Mouse (Mus musculus) embryo, embryonic 10.5 days (tissue): ENCODE data around the gene Cenpx.
"Not testable (repeated sequence)": the region's sequence is repeated elsewhere in the genome, so short reads cannot be mapped to it uniquely, and the experiment has no call there.

Experiments
- DNase-seq: peaks from one replicate; pipeline ENCODE4 v3.0.0-alpha.2; 2015; ENCODE audit warnings: low spot score

The Cenpx gene

DNA sequence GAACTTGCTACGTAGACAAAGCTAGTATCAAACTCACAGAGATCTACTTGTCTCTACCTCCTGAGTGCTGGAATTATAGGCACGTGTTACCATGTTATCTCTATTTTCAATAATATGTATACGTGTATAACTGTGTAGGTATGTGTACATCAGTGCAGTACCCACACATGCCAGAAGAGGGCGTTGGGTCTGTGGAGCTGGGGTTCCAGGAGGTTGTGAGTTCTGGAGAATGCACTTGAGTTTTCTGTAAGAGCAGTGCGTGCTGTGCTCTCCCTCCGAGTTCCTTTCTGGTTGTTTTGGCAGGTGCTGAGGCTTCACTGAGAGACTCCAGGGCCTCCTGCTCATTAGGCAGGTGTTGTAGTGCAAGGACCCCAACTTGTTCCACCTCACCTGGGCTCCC lies 17.0 kb downstream of the Cenpx start:
- DNase-seq: no peak

GRCm38 (mm10) chr11:120695641-120696040 lies 17.9 kb downstream of the Cenpx start:
- DNase-seq: peak; percentile 72

DNA sequence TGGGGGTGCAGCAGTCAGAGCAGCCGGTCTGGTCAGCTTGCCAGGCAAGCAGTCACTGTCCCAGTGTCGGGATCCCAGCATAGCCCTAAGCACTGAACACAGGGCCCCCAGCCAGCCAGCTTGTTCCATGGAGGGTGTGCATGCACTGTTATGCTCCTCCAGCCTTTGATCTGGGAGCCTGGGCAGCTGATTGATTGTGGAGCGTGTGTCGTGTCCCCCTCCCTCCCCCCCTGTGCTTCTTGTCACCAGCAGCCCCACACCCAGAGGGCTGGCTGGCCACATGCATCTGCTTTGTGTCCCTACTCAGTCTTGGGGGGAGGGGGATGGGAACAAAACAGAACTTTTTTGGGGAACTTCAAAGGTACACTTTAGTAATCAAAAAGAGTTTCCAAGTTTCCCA lies 18.4 kb downstream of the Cenpx start:
- DNase-seq: peak; percentile 79

DNA sequence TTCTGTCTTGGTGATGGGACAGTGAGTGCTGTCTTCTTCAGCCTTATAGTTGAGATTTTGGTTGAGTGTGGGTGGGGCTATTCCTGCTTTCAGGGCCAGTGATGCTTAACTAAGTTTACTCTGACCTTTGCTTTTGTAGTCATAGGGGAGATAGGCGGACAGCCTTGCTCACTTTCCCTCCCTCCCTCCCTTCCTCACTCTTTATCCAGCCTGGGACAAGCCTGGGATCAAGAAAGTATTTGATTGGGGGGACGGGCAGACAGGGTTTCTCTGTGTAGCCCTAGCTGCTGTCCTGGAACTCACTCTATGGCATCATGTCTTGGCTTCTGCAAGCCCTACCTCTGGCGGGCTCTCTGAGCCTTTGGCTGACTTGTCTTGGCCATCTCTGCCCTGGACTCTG lies 20.1 kb downstream of the Cenpx start:
- no peak for DNase-seq

- no peak for DNase-seq
Observed at GRCm38 (mm10) chr11:120692471-120693011, 21.0 kb downstream of the Cenpx start.

DNA sequence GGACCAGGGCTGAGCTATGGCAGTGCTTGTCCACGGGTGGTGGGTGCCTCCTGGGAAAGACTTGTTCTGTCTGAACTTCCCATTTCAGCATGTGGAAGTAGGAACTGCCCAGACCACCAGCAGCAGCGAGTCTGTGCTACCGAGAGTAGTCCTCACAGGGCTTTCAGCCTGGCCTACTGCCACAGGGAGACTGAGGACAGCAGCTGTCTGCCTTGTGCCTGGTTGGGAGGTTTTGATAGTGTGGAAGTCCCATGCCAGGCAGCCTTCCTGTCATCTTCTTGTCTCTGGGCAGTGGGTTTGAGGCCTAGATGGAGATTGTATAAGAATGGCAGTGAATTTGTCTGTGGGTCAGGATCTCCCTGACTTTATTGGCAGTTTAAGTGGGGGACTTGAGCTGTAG lies 24.2 kb downstream of the Cenpx start:
- DNase-seq: no peak

- DNase-seq: no peak
Observed at GRCm38 (mm10) chr11:120686650-120687272, 26.8 kb downstream of the Cenpx start.

GRCm38 (mm10) chr11:120684660-120685059 lies 28.9 kb downstream of the Cenpx start:
- DNase-seq: no peak

DNA sequence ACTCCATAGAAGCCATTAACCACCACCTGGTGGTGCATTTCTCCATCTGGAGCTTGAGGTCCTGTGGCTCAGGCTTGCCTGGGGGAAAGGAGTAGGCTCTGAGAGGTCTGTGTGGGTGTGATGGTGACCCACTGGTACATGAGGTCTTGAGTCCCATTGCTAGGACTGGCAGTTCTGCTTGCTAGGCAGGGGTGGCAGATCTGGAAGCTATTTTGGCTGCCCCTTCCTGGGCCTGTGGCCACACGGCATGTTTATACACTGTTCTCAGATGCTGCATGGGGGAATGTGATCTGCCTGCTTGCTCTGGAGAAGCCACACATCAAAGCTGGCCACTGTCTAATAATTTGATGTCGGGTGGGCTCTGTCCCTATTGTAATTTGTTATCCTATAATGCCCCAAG lies 29.5 kb downstream of the Cenpx start:
- DNase-seq: no peak

DNA sequence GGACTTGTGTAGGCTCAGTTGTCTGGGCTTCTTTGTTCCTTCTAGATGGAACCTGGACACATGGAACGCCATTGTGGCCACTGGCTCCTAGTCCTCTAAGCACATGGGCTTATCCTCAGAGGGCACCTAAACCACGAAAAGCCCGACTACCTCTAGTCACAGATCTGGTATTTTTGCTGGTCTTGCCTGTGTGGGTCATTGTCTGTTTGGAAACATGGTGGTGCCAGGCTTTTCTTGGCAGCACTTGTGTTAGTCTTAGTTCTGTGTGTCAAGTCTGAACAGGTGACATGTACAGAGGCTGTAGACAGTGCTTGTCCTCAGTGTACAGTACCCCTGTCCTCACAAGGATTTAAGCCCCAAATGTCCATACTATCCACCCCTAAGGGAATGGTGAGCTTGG lies 30.0 kb downstream of the Cenpx start:
- no peak for DNase-seq

GRCm38 (mm10) chr11:120682683-120683082 lies 30.9 kb downstream of the Cenpx start:
- DNase-seq: no peak

GRCm38 (mm10) chr11:120679909-120680308 lies 33.6 kb downstream of the Cenpx start:
- no peak for DNase-seq

DNA sequence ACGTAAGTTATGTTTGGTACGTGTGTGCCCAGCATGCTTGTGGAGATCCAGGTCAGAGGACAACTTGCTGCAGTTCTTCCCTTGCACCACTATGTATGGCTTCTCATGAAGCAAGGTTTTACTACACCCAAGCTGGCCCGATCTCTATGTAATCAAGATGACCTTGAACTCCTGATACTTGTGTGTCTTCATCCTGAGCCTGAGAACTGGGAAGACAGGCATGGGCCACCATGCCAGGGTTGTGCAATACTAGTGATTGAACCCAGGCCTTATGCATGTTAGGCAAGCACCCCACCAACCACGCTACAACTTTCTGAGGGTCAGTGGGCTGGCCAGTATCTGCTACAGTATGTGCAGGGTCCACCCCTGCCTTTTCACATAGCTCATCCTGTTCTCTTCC lies 36.6 kb downstream of the Cenpx start:
- no peak for DNase-seq

DNA sequence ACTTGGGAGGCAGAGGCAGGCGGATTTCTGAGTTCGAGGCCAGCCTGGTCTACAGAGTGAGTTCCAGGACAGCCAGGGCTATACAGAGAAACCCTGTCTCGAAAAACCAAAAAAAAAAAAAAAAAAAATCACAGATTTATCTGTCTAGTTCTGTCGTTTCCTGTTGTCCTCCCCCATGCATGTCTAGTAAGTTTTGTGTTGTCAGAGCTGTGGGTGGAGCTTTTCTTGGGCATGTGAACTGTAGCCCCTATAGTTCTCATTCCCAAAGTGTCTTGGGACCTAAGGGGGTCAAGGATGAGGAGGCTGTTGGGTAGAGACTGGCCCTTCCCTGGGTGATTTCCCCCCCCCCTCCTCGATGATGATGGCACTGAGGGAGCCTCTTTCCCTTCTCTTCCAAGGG lies 37.7 kb downstream of the Cenpx start:
- DNase-seq: not testable (repeated sequence)

- no peak for DNase-seq
Observed at GRCm38 (mm10) chr11:120673594-120674122, 39.9 kb downstream of the Cenpx start.

DNA sequence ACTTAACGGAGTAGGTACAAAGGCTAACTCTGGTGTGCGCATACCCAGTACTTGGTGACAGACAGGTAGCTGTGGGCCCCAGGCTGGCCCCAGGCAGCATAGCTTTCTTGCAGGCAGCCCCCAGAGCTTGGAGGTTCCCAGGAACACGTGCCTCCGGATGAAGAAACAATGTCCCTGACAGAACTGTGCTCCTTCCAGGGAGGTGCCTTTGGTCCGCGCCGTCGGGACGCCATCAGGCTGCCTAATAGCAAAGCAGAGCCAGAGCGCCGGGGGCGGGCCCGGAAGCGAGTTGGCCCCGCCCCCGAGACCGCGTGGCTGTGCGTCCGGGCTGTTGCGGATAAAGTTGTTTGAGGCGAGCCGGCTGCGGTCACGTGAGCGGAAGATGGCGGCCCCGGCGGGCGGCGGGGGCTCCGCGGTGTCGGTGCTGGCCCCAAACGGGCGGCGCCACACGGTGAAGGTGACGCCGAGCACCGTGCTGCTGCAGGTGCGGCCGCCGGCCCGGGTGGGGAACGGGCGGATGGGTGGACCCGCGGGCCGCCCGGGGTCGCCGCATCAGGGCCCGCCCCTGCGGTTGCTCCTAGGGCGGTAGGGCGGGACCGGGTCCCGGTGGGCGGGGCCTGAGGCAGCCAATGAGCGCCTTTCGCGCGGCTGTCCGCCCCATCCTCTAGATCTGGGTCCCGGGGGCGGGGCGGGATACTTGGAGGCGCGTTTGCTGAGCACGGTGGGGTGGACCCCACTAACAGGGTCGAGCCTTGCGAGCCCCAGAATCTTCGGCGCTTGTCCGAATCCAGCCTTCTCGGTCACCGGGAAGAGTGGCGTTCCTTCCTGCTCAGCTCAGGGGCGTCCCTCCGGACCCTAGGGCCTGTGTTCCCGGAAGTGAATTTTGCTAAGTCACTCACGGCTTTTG lies 40.6 kb downstream of the Cenpx start, which contains the start of gene Aspscr1:
Aspscr1 (plus strand) TSS at position 287 of the 907 bp plus-strand sequence.
- peak; percentile 97 for DNase-seq

DNA sequence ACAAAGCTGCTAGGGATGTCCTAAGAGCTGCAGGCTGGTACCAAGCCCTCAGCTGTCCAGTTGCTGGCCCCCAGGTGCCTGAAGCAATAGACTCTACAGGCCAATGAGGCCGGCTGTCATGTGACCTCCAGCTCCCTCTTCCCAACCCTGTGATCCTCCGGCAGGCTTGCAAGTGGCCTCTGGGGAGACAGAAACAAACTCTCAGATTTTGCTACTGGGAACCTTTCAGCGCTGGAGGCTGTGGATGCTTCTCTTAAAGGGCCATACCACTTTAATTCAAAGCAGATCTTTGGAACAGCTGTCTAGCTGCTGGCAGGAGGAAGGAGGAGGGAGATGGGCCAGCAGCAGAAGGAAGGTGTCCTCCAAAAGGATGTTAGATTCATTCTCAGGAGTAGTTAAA lies 46.9 kb downstream of the Cenpx start:
- peak; percentile 56 for DNase-seq

- no peak for DNase-seq
Observed at GRCm38 (mm10) chr11:120665406-120665805, 48.1 kb downstream of the Cenpx start.

GRCm38 (mm10) chr11:120663714-120664113 lies 49.8 kb downstream of the Cenpx start:
- no peak for DNase-seq

- DNase-seq: no peak
Observed at GRCm38 (mm10) chr11:120662759-120663158, 50.8 kb downstream of the Cenpx start.

GRCm38 (mm10) chr11:120661076-120661460 lies 52.5 kb downstream of the Cenpx start, which contains the start of gene Notum:
Notum (minus strand) TSS chr11:120661175.
- DNase-seq: peak; percentile 19
